8 mouse cellular contexts compared by ENCODE assay signal in genomic region chr10:119614726-119615125, GRCm38 (mm10).
DNase-seq lines count a peak whose midpoint lies in the region; ATAC-seq lines count a peak whose summit lies in the region.

No protein-coding gene starts in this region.

- no peak overlapping the region for H3K4me3 ChIP-seq in forebrain, embryonic 16.5 days (replicated peaks; ENCODE audit: low read length)
- no peak overlapping the region for H3K4me3 ChIP-seq in forebrain, embryonic 11.5 days (ENCODE audit: low read depth, low read length)
- H3K4me3 ChIP-seq in midbrain, embryonic 12.5 days: no peak overlapping the region
- no peak overlapping the region for H3K4me3 ChIP-seq in midbrain, embryonic 16.5 days (ENCODE audit: low read depth, low read length)
- H3K4me3 ChIP-seq in intestine, embryonic 15.5 days (replicated peaks): 0 out of 2 replicates have a peak overlapping the region, but pooled peaks have one; percentile 12
- peak overlapping the region; percentile 28 for H3K4me3 ChIP-seq in stomach, embryonic 16.5 days (replicated peaks; ENCODE audit: low read length)

- H3K36me3 ChIP-seq in forebrain, embryonic 16.5 days (ENCODE audit: control insufficient read depth, insufficient read depth): no peaks in the 10 kb centered on the region
- no peaks in the 10 kb centered on the region for H3K36me3 ChIP-seq in forebrain, embryonic 11.5 days (ENCODE audit: control insufficient read depth, insufficient read depth, low read length)
- H3K36me3 ChIP-seq in midbrain, embryonic 12.5 days: no peaks in the 10 kb centered on the region
- H3K36me3 ChIP-seq in midbrain, embryonic 16.5 days (ENCODE audit: control insufficient read depth, insufficient read depth, low read length): no peaks in the 10 kb centered on the region
- H3K36me3 ChIP-seq in intestine, embryonic 15.5 days: no peaks in the 10 kb centered on the region
- H3K36me3 ChIP-seq in stomach, embryonic 16.5 days (ENCODE audit: control insufficient read depth, insufficient read depth, low read length): no peaks in the 10 kb centered on the region

- H3K9ac ChIP-seq in forebrain, embryonic 16.5 days (replicated peaks; ENCODE audit: low read depth, low read length): no peak overlapping the region
- H3K9ac ChIP-seq in forebrain, embryonic 11.5 days (ENCODE audit: low read length): no peak overlapping the region
- no peak overlapping the region for H3K9ac ChIP-seq in midbrain, embryonic 12.5 days (replicated peaks)
- no peak overlapping the region for H3K9ac ChIP-seq in midbrain, embryonic 16.5 days (ENCODE audit: low read depth, low read length)
- H3K9ac ChIP-seq in intestine, embryonic 15.5 days: no peak overlapping the region
- H3K9ac ChIP-seq in stomach, embryonic 16.5 days (ENCODE audit: low read length): no peak overlapping the region

- H3K27me3 ChIP-seq in forebrain, embryonic 16.5 days (replicated peaks; ENCODE audit: control insufficient read depth, insufficient read depth, low read length): no peaks in the 10 kb centered on the region
- H3K27me3 ChIP-seq in forebrain, embryonic 11.5 days (ENCODE audit: control insufficient read depth, insufficient read depth, low read length): no peaks in the 10 kb centered on the region
- no peaks in the 10 kb centered on the region for H3K27me3 ChIP-seq in midbrain, embryonic 12.5 days
- no peaks in the 10 kb centered on the region for H3K27me3 ChIP-seq in midbrain, embryonic 16.5 days (ENCODE audit: control insufficient read depth, insufficient read depth, low read depth, low read length)
- H3K27me3 ChIP-seq in intestine, embryonic 15.5 days (replicated peaks): no peaks in the 10 kb centered on the region
- H3K27me3 ChIP-seq in stomach, embryonic 16.5 days (ENCODE audit: control insufficient read depth, insufficient read depth, low read length): no peaks in the 10 kb centered on the region

- H3K4me2 ChIP-seq in forebrain, embryonic 16.5 days (ENCODE audit: low read length): 0 out of 2 replicates have a peak overlapping the region, but pooled peaks have one; percentile 17
- no peak overlapping the region for H3K4me2 ChIP-seq in forebrain, embryonic 11.5 days (ENCODE audit: low read depth, low read length, severe bottlenecking)
- 0 out of 2 replicates have a peak overlapping the region, but pooled peaks have one; percentile 7 for H3K4me2 ChIP-seq in midbrain, embryonic 12.5 days (replicated peaks)
- H3K4me2 ChIP-seq in midbrain, embryonic 16.5 days (ENCODE audit: low read length): no peak overlapping the region
- H3K4me2 ChIP-seq in intestine, embryonic 15.5 days (replicated peaks): peak overlapping the region; percentile 46
- peak overlapping the region; percentile 51 for H3K4me2 ChIP-seq in stomach, embryonic 16.5 days (ENCODE audit: low read depth, low read length)

- DNase-seq in forebrain, embryonic 11.5 days (ENCODE audit: low spot score): no peak
- DNase-seq in left cerebral cortex, adult 9 months (ENCODE audit: low spot score in 2 of 2): no peak

- H3K27ac ChIP-seq in forebrain, embryonic 16.5 days (ENCODE audit: low read length): peak overlapping the region; percentile 39; the same call in 1 of the 2 replicates
- no peak overlapping the region for H3K27ac ChIP-seq in forebrain, embryonic 11.5 days (ENCODE audit: low read depth, low read length)
- H3K27ac ChIP-seq in midbrain, embryonic 12.5 days (replicated peaks): no peak overlapping the region; the same call in 1 of the 2 replicates
- no peak overlapping the region; the same call in 1 of the 2 replicates for H3K27ac ChIP-seq in midbrain, embryonic 16.5 days (ENCODE audit: low read length)
- no peak overlapping the region for H3K27ac ChIP-seq in intestine, embryonic 15.5 days
- peak overlapping the region; percentile 61 for H3K27ac ChIP-seq in stomach, embryonic 16.5 days (ENCODE audit: low read length)

- ATAC-seq in forebrain, embryonic 16.5 days: no peak
- no peak for ATAC-seq in forebrain, embryonic 11.5 days (replicated peaks; ENCODE audit: low FRiP score)
- ATAC-seq in midbrain, embryonic 12.5 days (ENCODE audit: low FRiP score, low read depth): no peak
- no peak for ATAC-seq in midbrain, embryonic 16.5 days
- ATAC-seq in intestine, embryonic 15.5 days: peak; percentile 65
- ATAC-seq in stomach, embryonic 16.5 days (ENCODE audit: insufficient read depth, low FRiP score): no peak
- ATAC-seq in erythroid progenitor cell, adult 5-6 weeks (replicated peaks; ENCODE audit: low FRiP score, poor library complexity, severe bottlenecking): no peak

- H3K9me3 ChIP-seq in forebrain, embryonic 16.5 days (ENCODE audit: control insufficient read depth, low read length): no peaks in the 10 kb centered on the region
- H3K9me3 ChIP-seq in forebrain, embryonic 11.5 days (ENCODE audit: control insufficient read depth, low read length): no peaks in the 10 kb centered on the region
- no peaks in the 10 kb centered on the region for H3K9me3 ChIP-seq in midbrain, embryonic 12.5 days
- H3K9me3 ChIP-seq in midbrain, embryonic 16.5 days (replicated peaks; ENCODE audit: control insufficient read depth, low read length, poor library complexity, severe bottlenecking): no peaks in the 10 kb centered on the region
- H3K9me3 ChIP-seq in intestine, embryonic 15.5 days: no peaks in the 10 kb centered on the region
- H3K9me3 ChIP-seq in stomach, embryonic 16.5 days (replicated peaks; ENCODE audit: control insufficient read depth, low read length): no peaks in the 10 kb centered on the region

- H3K4me1 ChIP-seq in forebrain, embryonic 16.5 days (replicated peaks; ENCODE audit: control insufficient read depth, insufficient read depth, low read length): peaks cover 13% of the 10 kb centered on the region
- no peaks in the 10 kb centered on the region; the same call in 1 of the 2 replicates for H3K4me1 ChIP-seq in forebrain, embryonic 11.5 days (replicated peaks; ENCODE audit: control insufficient read depth, insufficient read depth, low read length)
- peaks cover 13% of the 10 kb centered on the region for H3K4me1 ChIP-seq in midbrain, embryonic 12.5 days
- peaks cover 18% of the 10 kb centered on the region for H3K4me1 ChIP-seq in midbrain, embryonic 16.5 days (ENCODE audit: control insufficient read depth, insufficient read depth, low read length)
- peaks cover 9% of the 10 kb centered on the region for H3K4me1 ChIP-seq in intestine, embryonic 15.5 days (replicated peaks)
- peaks cover 14% of the 10 kb centered on the region for H3K4me1 ChIP-seq in stomach, embryonic 16.5 days (ENCODE audit: control insufficient read depth, insufficient read depth, low read length)

- WGBS in forebrain, embryonic 16.5 days: 35% methylated on average over 7 of the region's 7 CpGs
- 43% methylated on average over 7 of the region's 7 CpGs for WGBS in forebrain, embryonic 11.5 days
- WGBS in midbrain, embryonic 12.5 days: 42% methylated on average over 7 of the region's 7 CpGs
- 32% methylated on average over 7 of the region's 7 CpGs for WGBS in midbrain, embryonic 16.5 days
- 37% methylated on average over 7 of the region's 7 CpGs for WGBS in intestine, embryonic 15.5 days
- WGBS in stomach, embryonic 16.5 days: 33% methylated on average over 7 of the region's 7 CpGs

Comparison
In these comparisons a context has a peak if more than half of its experiments do, and no peak if none do; other contexts are left out.
1. H3K27ac ChIP-seq: peak in forebrain, embryonic 16.5 days (single experiment) and stomach, embryonic 16.5 days (single experiment); none in forebrain, embryonic 11.5 days (single experiment), midbrain, embryonic 12.5 days (single experiment), midbrain, embryonic 16.5 days (single experiment) and intestine, embryonic 15.5 days (single experiment).
2. H3K4me2 ChIP-seq: peak in forebrain, embryonic 16.5 days (single experiment), midbrain, embryonic 12.5 days (single experiment), intestine, embryonic 15.5 days (single experiment) and stomach, embryonic 16.5 days (single experiment); none in forebrain, embryonic 11.5 days (single experiment) and midbrain, embryonic 16.5 days (single experiment).
3. H3K4me3 ChIP-seq: peak in intestine, embryonic 15.5 days (single experiment) and stomach, embryonic 16.5 days (single experiment); none in forebrain, embryonic 16.5 days (single experiment), forebrain, embryonic 11.5 days (single experiment), midbrain, embryonic 12.5 days (single experiment) and midbrain, embryonic 16.5 days (single experiment).